ENCODE assay signal across 9 mouse cellular contexts in the genomic region with DNA sequence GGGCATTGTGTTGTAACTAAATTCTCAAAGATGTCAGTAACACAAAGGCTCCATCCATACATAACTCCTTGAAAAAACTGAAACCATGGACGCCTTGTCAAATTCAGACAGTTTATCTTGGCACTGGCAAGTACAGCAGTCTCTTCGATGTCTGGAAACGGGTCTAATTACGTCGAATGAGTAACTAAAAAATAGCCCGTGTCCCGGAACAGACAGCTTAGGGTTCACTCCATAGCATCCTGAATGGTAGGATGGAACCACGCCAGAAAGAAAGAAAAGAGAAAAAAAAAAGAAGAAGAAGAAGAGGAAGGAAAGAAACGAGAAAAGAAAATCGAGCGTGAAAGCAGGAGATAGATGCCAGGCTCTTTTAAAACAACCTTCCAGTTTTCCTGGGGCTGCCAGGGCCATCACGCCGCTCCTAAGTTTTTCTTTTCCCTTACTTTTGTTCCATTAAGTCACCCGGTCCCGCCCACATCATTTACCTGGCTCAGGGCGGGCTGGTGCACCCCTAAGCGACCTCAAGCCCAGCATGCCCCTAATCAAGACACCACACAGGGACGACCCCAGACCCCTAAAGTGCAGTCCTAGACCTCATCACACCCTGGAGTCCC. TPM values are rescaled to one million over a fixed set of nuclear protein-coding genes. Genes with fewer than 3 reads are reported as not detected.
DNase-seq lines count a peak whose midpoint lies in the region; ATAC-seq and TF ChIP-seq lines count a peak whose summit lies in the region.
"Had no signal": no experiment of that assay in that cellular context is flagged by ENCODE, and none has a peak within 500 bp of the region (broad histone marks: within the 10 kb centered on the region; RNA-seq: fewer than 3 reads in every experiment).

No protein-coding gene starts in this region.

- H3K9me3 ChIP-seq in kidney, embryonic 14.5 days (ENCODE audit: control insufficient read depth, low read length), result no peaks in the 10 kb centered on the region
- H3K9me3 ChIP-seq in hindbrain, embryonic 13.5 days, result no peaks in the 10 kb centered on the region
- no peaks in the 10 kb centered on the region for H3K9me3 ChIP-seq in midbrain, embryonic 15.5 days

- 4% methylated on average over 18 of the region's 18 CpGs for WGBS in kidney, embryonic 14.5 days
- 7% methylated on average over 18 of the region's 18 CpGs for WGBS in bone marrow, adult 2 months
- WGBS in hindbrain, embryonic 13.5 days, result 2% methylated on average over 18 of the region's 18 CpGs
- WGBS in midbrain, embryonic 15.5 days, result 4% methylated on average over 18 of the region's 18 CpGs

- H3K9ac ChIP-seq in kidney, embryonic 14.5 days (ENCODE audit: low read depth, low read length), result peak overlapping the region; percentile 76
- H3K9ac ChIP-seq in hindbrain, embryonic 13.5 days, result peak overlapping the region; percentile 72
- H3K9ac ChIP-seq in midbrain, embryonic 15.5 days, result peak overlapping the region; percentile 51

- 0 out of 2 replicates have a peak, but pooled peaks cover 6% of the 10 kb centered on the region for H3K4me1 ChIP-seq in kidney, embryonic 14.5 days (ENCODE audit: control insufficient read depth, insufficient read depth, low read length)
- no peaks in the 10 kb centered on the region; the same call in 1 of the 2 replicates for H3K4me1 ChIP-seq in bone marrow, adult 2 months (ENCODE audit: control insufficient read depth, insufficient read depth, low read length)
- peaks cover 9% of the 10 kb centered on the region for H3K4me1 ChIP-seq in hindbrain, embryonic 13.5 days (replicated peaks)
- H3K4me1 ChIP-seq in midbrain, embryonic 15.5 days, result peaks cover 7% of the 10 kb centered on the region; the same call in 1 of the 2 replicates

- H3K4me3 ChIP-seq in kidney, embryonic 14.5 days (ENCODE audit: low read length), result peak overlapping the region; percentile 76
- peak overlapping the region; percentile 86 for H3K4me3 ChIP-seq in bone marrow, adult 2 months (replicated peaks; ENCODE audit: control insufficient read depth, low read depth, low read length)
- H3K4me3 ChIP-seq in hindbrain, embryonic 13.5 days, result peak overlapping the region; percentile 69
- H3K4me3 ChIP-seq in midbrain, embryonic 15.5 days, result peak overlapping the region; percentile 58

- TF ChIP-seq CTCF in bone marrow, adult 2 months (IDR thresholded peaks at IDR 0.05; ENCODE audit: control insufficient read depth, insufficient read depth, low read length), result no peak

- no peaks in the 10 kb centered on the region for H3K36me3 ChIP-seq in kidney, embryonic 14.5 days (ENCODE audit: control insufficient read depth, insufficient read depth, low read length)
- H3K36me3 ChIP-seq in hindbrain, embryonic 13.5 days, result no peaks in the 10 kb centered on the region
- H3K36me3 ChIP-seq in midbrain, embryonic 15.5 days (replicated peaks), result no peaks in the 10 kb centered on the region

- no peak for ATAC-seq in kidney, embryonic 14.5 days (ENCODE audit: low FRiP score, low TSS enrichment)
- ATAC-seq in hindbrain, embryonic 13.5 days (ENCODE audit: low FRiP score), result peak; percentile 79
- ATAC-seq in midbrain, embryonic 15.5 days (replicated peaks), result no peak; the same call in 1 of the 2 replicates

- DNase-seq in kidney, postnatal 14 days, result no peak
- no peak for DNase-seq in right cerebral cortex, postnatal 25 days
- no peak for DNase-seq in gastrocnemius, adult 18-20 months (ENCODE audit: low spot score)
- DNase-seq in adrenal gland, postnatal 36 days, result no peak

- H3K27ac ChIP-seq in kidney, embryonic 14.5 days (ENCODE audit: low read depth, low read length), result no peak overlapping the region
- H3K27ac ChIP-seq in bone marrow, adult 2 months (ENCODE audit: control insufficient read depth, insufficient read depth, low read depth, low read length, poor library complexity), result peak overlapping the region; percentile 63
- H3K27ac ChIP-seq in hindbrain, embryonic 13.5 days, result no peak overlapping the region
- no peak overlapping the region for H3K27ac ChIP-seq in midbrain, embryonic 15.5 days
- H3K27ac ChIP-seq: macrophage had no signal

- TF ChIP-seq POLR2A in bone marrow, adult 2 months (IDR thresholded peaks at IDR 0.05; ENCODE audit: borderline replicate concordance, control insufficient read depth, low read depth, low read length), result no peak

- H3K27me3 ChIP-seq in kidney, embryonic 14.5 days (ENCODE audit: control insufficient read depth, insufficient read depth, low read length), result no peaks in the 10 kb centered on the region
- H3K27me3 ChIP-seq in hindbrain, embryonic 13.5 days, result peaks cover 27% of the 10 kb centered on the region
- H3K27me3 ChIP-seq in midbrain, embryonic 15.5 days (replicated peaks), result peaks cover 4% of the 10 kb centered on the region; the same call in 1 of the 2 replicates

- peak overlapping the region; percentile 87 for H3K4me2 ChIP-seq in kidney, embryonic 14.5 days (replicated peaks; ENCODE audit: low read depth, low read length)
- H3K4me2 ChIP-seq in hindbrain, embryonic 13.5 days, result peak overlapping the region; percentile 83
- H3K4me2 ChIP-seq in midbrain, embryonic 15.5 days, result peak overlapping the region; percentile 85

RNA-seq across cellular contexts. Expression of a gene that starts 0.8 kb away (rescaled TPM):
- polyA plus RNA-seq in kidney, embryonic 14.5 days (2014; fragmentation: Nextera tagmentation; extraction: Ambion mirVana), result 10.7 and 16.0 TPM in 2 replicates
- 4.5 and 6.4 TPM in 2 replicates for polyA plus RNA-seq in bone marrow, adult 2 months (2011; ENCODE audit: insufficient read depth, insufficient read length, low replicate concordance, missing spikeins)
- polyA plus RNA-seq in hindbrain, embryonic 13.5 days (2015; fragmentation: Nextera tagmentation; extraction: Ambion mirVana), result 2.2 and 2.4 TPM in 2 replicates
- polyA plus RNA-seq in midbrain, embryonic 15.5 days (2015; fragmentation: Nextera tagmentation; extraction: Ambion mirVana), result 2.3 and 2.7 TPM in 2 replicates
- total RNA-seq in gastrocnemius, adult 18-20 months (2021), result 1 to 10 TPM; 2.7 to 4.2 TPM
- total RNA-seq in adrenal gland, postnatal 36 days (2021), result 10 to 100 TPM; 74.0 to 87.7 TPM

RNA-seq across cellular contexts. Expression of a gene that starts 31.0 kb away (rescaled TPM):
- polyA plus RNA-seq in kidney, embryonic 14.5 days (2014; fragmentation: Nextera tagmentation; extraction: Ambion mirVana), result 111 and 115 TPM in 2 replicates
- polyA plus RNA-seq in bone marrow, adult 2 months (2011; ENCODE audit: insufficient read depth, insufficient read length, low replicate concordance, missing spikeins), result 0.92 and 3.6 TPM in 2 replicates
- polyA plus RNA-seq in hindbrain, embryonic 13.5 days (2015; fragmentation: Nextera tagmentation; extraction: Ambion mirVana), result 32.7 and 33.5 TPM in 2 replicates
- 24.0 and 25.3 TPM in 2 replicates for polyA plus RNA-seq in midbrain, embryonic 15.5 days (2015; fragmentation: Nextera tagmentation; extraction: Ambion mirVana)
- under 1 TPM; 0.71 to 0.78 TPM for total RNA-seq in gastrocnemius, adult 18-20 months (2021)
- 10 to 100 TPM; 40.8 to 68.8 TPM for total RNA-seq in adrenal gland, postnatal 36 days (2021)
- polyA plus RNA-seq: macrophage had no signal
